In genomic region chr13:48027775-48028489, GRCm38 (mm10) we compare ENCODE assay signal across 8 mouse cellular contexts.
DNase-seq lines count a peak whose midpoint lies in the region; ATAC-seq and TF ChIP-seq lines count a peak whose summit lies in the region.
"Had no signal": no experiment of that assay in that cellular context is flagged by ENCODE, and none has a peak within 500 bp of the region (broad histone marks: within the 10 kb centered on the region; RNA-seq: fewer than 3 reads in every experiment).

No protein-coding gene starts in this region.

- WGBS in neural tube, embryonic 13.5 days: 44% methylated on average over 7 of the region's 7 CpGs
- WGBS in neural tube, embryonic 15.5 days: 48% methylated on average over 7 of the region's 7 CpGs
- 81% methylated on average over 7 of the region's 7 CpGs for WGBS in thymus, adult 2 months

- peak overlapping the region; percentile 20; the same call in 1 of the 2 replicates for H3K27ac ChIP-seq in neural tube, embryonic 13.5 days (replicated peaks)
- H3K27ac ChIP-seq in neural tube, embryonic 15.5 days (replicated peaks): no peak overlapping the region
- H3K27ac ChIP-seq in thymus, adult 2 months (ENCODE audit: control insufficient read depth, insufficient read depth, low read length): no peak overlapping the region
- H3K27ac ChIP-seq: kidney, postnatal 0 days had no signal

- peak; percentile 87 to 93 for DNase-seq in cerebellum, postnatal 25 days
- peak; percentile 39 to 57 for DNase-seq in heart, adult 9 months (ENCODE audit: low spot score in 2 of 2)
- peak; percentile 45 to 54 for DNase-seq in layer of hippocampus, postnatal 36 days
- peak; percentile 9 for DNase-seq in ovary, postnatal 10 days (ENCODE audit: low spot score)
- no peak for DNase-seq in thymus, adult 2 months

- H3K27me3 ChIP-seq in neural tube, embryonic 13.5 days: no peaks in the 10 kb centered on the region
- no peaks in the 10 kb centered on the region for H3K27me3 ChIP-seq in neural tube, embryonic 15.5 days (replicated peaks)
- no peaks in the 10 kb centered on the region for H3K27me3 ChIP-seq in thymus, adult 2 months (ENCODE audit: control insufficient read depth, insufficient read depth, low read length)

- H3K4me3 ChIP-seq in neural tube, embryonic 13.5 days: no peak overlapping the region
- no peak overlapping the region for H3K4me3 ChIP-seq in neural tube, embryonic 15.5 days (replicated peaks)
- no peak overlapping the region for H3K4me3 ChIP-seq in thymus, adult 2 months (ENCODE audit: control insufficient read depth, insufficient read depth, low read length)

- TF ChIP-seq CTCF in thymus, adult 2 months (IDR thresholded peaks at IDR 0.05; ENCODE audit: borderline replicate concordance, control insufficient read depth, extremely low read depth, insufficient read depth, low read length, poor library complexity): no peak

- H3K9me3 ChIP-seq in neural tube, embryonic 13.5 days: no peaks in the 10 kb centered on the region
- H3K9me3 ChIP-seq in neural tube, embryonic 15.5 days (replicated peaks): no peaks in the 10 kb centered on the region

- no peak for TF ChIP-seq POLR2A in thymus, adult 2 months (IDR thresholded peaks at IDR 0.05; ENCODE audit: control insufficient read depth, extremely low read depth, insufficient read depth, low read length, poor library complexity)

- peak; percentile 53; the same call in 1 of the 2 replicates for ATAC-seq in neural tube, embryonic 13.5 days (ENCODE audit: low read depth)
- ATAC-seq in neural tube, embryonic 15.5 days (ENCODE audit: low FRiP score): no peak

- H3K9ac ChIP-seq in neural tube, embryonic 13.5 days: no peak overlapping the region
- H3K9ac ChIP-seq in neural tube, embryonic 15.5 days (replicated peaks): no peak overlapping the region

- no peaks in the 10 kb centered on the region for H3K36me3 ChIP-seq in neural tube, embryonic 13.5 days
- no peaks in the 10 kb centered on the region for H3K36me3 ChIP-seq in neural tube, embryonic 15.5 days
- H3K36me3 ChIP-seq in thymus, adult 2 months (ENCODE audit: control insufficient read depth, insufficient read depth, low read length): no peaks in the 10 kb centered on the region

- H3K4me2 ChIP-seq in neural tube, embryonic 13.5 days: no peak overlapping the region
- no peak overlapping the region for H3K4me2 ChIP-seq in neural tube, embryonic 15.5 days

- peaks cover 18% of the 10 kb centered on the region for H3K4me1 ChIP-seq in neural tube, embryonic 13.5 days (replicated peaks)
- no peaks in the 10 kb centered on the region; the same call in 1 of the 2 replicates for H3K4me1 ChIP-seq in neural tube, embryonic 15.5 days
- no peaks in the 10 kb centered on the region for H3K4me1 ChIP-seq in thymus, adult 2 months (replicated peaks; ENCODE audit: control insufficient read depth, insufficient read depth, low read length)
